Mouse (Mus musculus) kidney, postnatal 0 days (tissue): ENCODE measurements at regions not wholly inside any gene's neighbourhood (a gene's known extent, or its start where the extent isn't known, plus 50 kb on each side); places are given as distances from the start of the nearest gene placed in this dataset.

ENCODE experiments used
- ATAC-seq: fragments of 200-750 bp; cut with Nextera tagmentation; replicated peaks from 2 replicates; pipeline ENCODE4 v1.8.0; 2017; ENCODE audit warnings: low read depth, moderate number of reproducible peaks, moderate TSS enrichment, moderate library complexity; ENCODE audit not compliant: low FRiP score
- DNase-seq: peaks from one replicate; pipeline ENCODE4 v3.0.0-alpha.2; 2016; ENCODE audit warnings: low spot score
- H3K27ac ChIP-seq: fragments of 300-500 bp; sonication (generic); 2 replicates; pipeline ENCODE4 v1.5.1; 2014; ENCODE audit warnings: mild to moderate bottlenecking
- H3K27me3 ChIP-seq: fragments of 300-500 bp; sonication (generic); 2 replicates; pipeline ENCODE4 v1.6.1; 2014; ENCODE audit warnings: low read length, mixed read lengths; ENCODE audit not compliant: insufficient read depth
- H3K36me3 ChIP-seq: fragments of 300-500 bp; sonication (generic); 2 replicates; pipeline ENCODE4 v1.6.1; 2014; ENCODE audit warnings: low read length, mixed read lengths; ENCODE audit not compliant: insufficient read depth
- H3K4me1 ChIP-seq: fragments of 300-500 bp; sonication (generic); replicated peaks from 2 replicates; pipeline ENCODE4 v1.6.1; 2014; ENCODE audit warnings: antibody characterized with exemption, low read length, mixed read lengths; ENCODE audit not compliant: insufficient read depth
- H3K4me2 ChIP-seq: fragments of 300-500 bp; sonication (generic); 2 replicates; pipeline ENCODE4 v1.6.1; 2014; ENCODE audit warnings: mild to moderate bottlenecking, low read length, moderate library complexity, mixed read lengths
- H3K4me3 ChIP-seq: fragments of 300-500 bp; sonication (generic); replicated peaks from 2 replicates; pipeline ENCODE4 v1.5.1; 2014; ENCODE audit warnings: low read depth, low read length
- H3K9ac ChIP-seq: fragments of 300-500 bp; sonication (generic); 2 replicates; pipeline ENCODE4 v1.6.1; 2014; ENCODE audit warnings: low read depth, low read length
- H3K9me3 ChIP-seq: fragments of 300-500 bp; sonication (generic); replicated peaks from 2 replicates; pipeline ENCODE4 v1.6.1; 2016; ENCODE audit warnings: low read length, inconsistent platforms, mixed read lengths
- CTCF ChIP-seq: IDR thresholded peaks from 2 replicates; pipeline ENCODE4 v1.5.1; 2016; ENCODE audit warnings: antibody characterized with exemption, low read depth, mild to moderate bottlenecking, moderate library complexity
- WGBS: fragments of 180-500 bp; shearing (Covaris S2); extraction: QIAGEN DNeasy Blood & Tissue Kit; methylation state at CpG from one replicate; pipeline ENCODE4 v1.1.7; 2014; 5-methylcytosine and 5-hydroxymethylcytosine counted together

DNA sequence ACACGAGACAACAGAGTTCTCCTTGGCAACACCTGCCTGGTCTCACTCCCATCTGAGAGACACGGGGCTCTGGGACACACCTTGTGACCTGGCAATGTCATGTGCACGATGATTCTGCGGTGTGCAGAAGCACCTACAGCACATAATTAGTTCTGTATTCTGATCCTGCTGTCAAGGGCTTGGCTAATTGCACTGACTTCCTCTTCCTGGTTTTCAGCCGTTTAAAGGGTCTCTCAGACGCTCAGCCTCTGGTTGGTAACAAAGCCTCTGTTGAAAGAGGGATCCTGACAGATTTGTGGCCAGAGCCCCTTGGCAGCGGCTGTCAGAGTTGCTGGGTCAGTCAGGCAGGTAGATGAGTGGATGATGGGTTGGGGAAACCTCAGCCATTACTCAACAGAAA, 61.9 kb upstream of the Habp2 start:
- H3K4me3 ChIP-seq = no peak overlapping the region
- no peak for DNase-seq
- WGBS = 11% methylated on average over 7 of the region's 7 CpGs
- no peak overlapping the region for H3K27ac ChIP-seq
- H3K4me2 ChIP-seq = no peak overlapping the region
- no peaks in the 10 kb centered on the region for H3K27me3 ChIP-seq
- H3K36me3 ChIP-seq = no peaks in the 10 kb centered on the region
- ATAC-seq = no peak
- H3K4me1 ChIP-seq = no peaks in the 10 kb centered on the region
- H3K9me3 ChIP-seq = no peaks in the 10 kb centered on the region
- no peak for TF ChIP-seq CTCF
- no peak overlapping the region for H3K9ac ChIP-seq

DNA sequence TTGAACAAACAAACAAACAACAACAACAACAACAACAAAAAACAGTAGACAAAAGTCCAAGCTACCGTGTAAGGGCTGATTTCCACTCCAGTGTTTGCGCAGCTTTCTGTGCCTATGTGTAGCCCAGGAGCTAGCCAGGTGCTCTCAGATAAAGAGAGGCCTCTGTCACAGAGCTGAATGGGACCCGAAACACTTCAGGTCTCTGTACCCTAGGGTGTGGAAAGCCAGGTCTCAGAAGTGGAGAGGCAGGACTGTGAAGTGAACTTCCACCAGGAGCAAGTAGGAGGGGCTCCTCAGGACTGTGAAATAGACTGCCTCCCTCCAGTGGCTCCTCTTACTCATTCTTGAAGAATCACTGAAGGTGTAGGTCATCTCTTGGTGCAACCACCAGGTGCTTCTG, 61.4 kb upstream of the Habp2 start:
- Histone ChIP-seq H3K4me3 (no peak overlapping the region), H3K36me3 (no peaks in the 10 kb centered on the region), H3K9me3 (no peaks in the 10 kb centered on the region), H3K9ac (no peak overlapping the region), H3K4me2 (no peak overlapping the region), H3K4me1 (no peaks in the 10 kb centered on the region), H3K27me3 (no peaks in the 10 kb centered on the region), H3K27ac (no peak overlapping the region)
- DNase-seq (no peak), ATAC-seq (no peak)
- TF ChIP-seq CTCF = no peak
- 83% methylated on average over 3 of the region's 3 CpGs for WGBS

GRCm38 (mm10) chr19:56228586-56228985, 58.4 kb upstream of the Habp2 start:
- H3K4me3 ChIP-seq = no peak overlapping the region
- ATAC-seq (no peak), DNase-seq (no peak)
- no peak overlapping the region for H3K4me2 ChIP-seq
- no peak for TF ChIP-seq CTCF
- no peak overlapping the region for H3K27ac ChIP-seq
- H3K36me3 ChIP-seq = no peaks in the 10 kb centered on the region
- no peaks in the 10 kb centered on the region for H3K4me1 ChIP-seq
- H3K9me3 ChIP-seq = no peaks in the 10 kb centered on the region; the same call in 1 of the 2 replicates
- no peak overlapping the region for H3K9ac ChIP-seq
- no peaks in the 10 kb centered on the region for H3K27me3 ChIP-seq

- Histone ChIP-seq H3K36me3 (no peaks in the 10 kb centered on the region), H3K4me1 (no peaks in the 10 kb centered on the region), H3K4me3 (no peak overlapping the region), H3K27ac (no peak overlapping the region), H3K27me3 (no peaks in the 10 kb centered on the region), H3K4me2 (no peak overlapping the region), H3K9ac (no peak overlapping the region), H3K9me3 (no peaks in the 10 kb centered on the region; the same call in 1 of the 2 replicates)
- DNase-seq (no peak), ATAC-seq (no peak)
- no peak for TF ChIP-seq CTCF
- WGBS = 69% methylated on average over 8 of the region's 8 CpGs
Observed at GRCm38 (mm10) chr19:56231430-56231829, 55.5 kb upstream of the Habp2 start.

GRCm38 (mm10) chr19:56231849-56232248, 55.1 kb upstream of the Habp2 start:
- Histone ChIP-seq H3K36me3 (no peaks in the 10 kb centered on the region), H3K9ac (no peak overlapping the region), H3K4me3 (no peak overlapping the region), H3K4me2 (no peak overlapping the region), H3K9me3 (no peaks in the 10 kb centered on the region; the same call in 1 of the 2 replicates), H3K4me1 (no peaks in the 10 kb centered on the region), H3K27me3 (no peaks in the 10 kb centered on the region), H3K27ac (no peak overlapping the region)
- no peak for ATAC-seq
- no peak for TF ChIP-seq CTCF
- WGBS = 42% methylated on average over 9 of the region's 9 CpGs
- DNase-seq = peak; percentile 76

GRCm38 (mm10) chr19:56232269-56232668, 54.7 kb upstream of the Habp2 start:
- peak; percentile 29 for DNase-seq
- no peak for TF ChIP-seq CTCF
- no peak for ATAC-seq
- Histone ChIP-seq H3K4me1 (no peaks in the 10 kb centered on the region), H3K4me2 (no peak overlapping the region), H3K4me3 (no peak overlapping the region), H3K36me3 (no peaks in the 10 kb centered on the region), H3K27me3 (no peaks in the 10 kb centered on the region), H3K9ac (no peak overlapping the region), H3K9me3 (no peaks in the 10 kb centered on the region; the same call in 1 of the 2 replicates), H3K27ac (peak overlapping the region; percentile 13; the same call in 1 of the 2 replicates)
- 69% methylated on average over 7 of the region's 7 CpGs for WGBS

DNA sequence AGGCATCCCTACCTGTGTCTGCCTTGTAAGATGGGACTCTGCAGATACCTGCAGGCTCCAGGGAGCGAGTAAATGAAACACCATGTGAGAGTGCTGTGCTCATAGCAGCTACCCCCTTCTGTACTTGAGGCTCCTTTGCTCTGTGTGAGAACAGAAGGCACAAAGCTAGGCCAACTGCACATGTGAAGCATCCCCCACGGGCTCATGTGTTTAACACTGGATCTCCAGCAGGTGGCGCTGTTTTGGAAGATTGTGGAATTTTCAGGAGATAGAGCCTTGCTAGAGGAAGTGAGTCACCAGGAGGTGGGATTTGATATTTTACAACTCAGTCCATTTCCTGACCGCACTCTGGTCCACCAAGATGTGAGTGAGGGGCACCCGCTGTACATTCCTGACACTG, 54.0 kb upstream of the Habp2 start:
- WGBS = 98% methylated on average over 5 of the region's 5 CpGs
- no peaks in the 10 kb centered on the region for H3K27me3 ChIP-seq
- H3K4me3 ChIP-seq = no peak overlapping the region
- TF ChIP-seq CTCF = peak; percentile 43
- no peak overlapping the region for H3K9ac ChIP-seq
- H3K9me3 ChIP-seq = no peaks in the 10 kb centered on the region; the same call in 1 of the 2 replicates
- H3K27ac ChIP-seq = peak overlapping the region; percentile 13; the same call in 1 of the 2 replicates
- H3K4me2 ChIP-seq = no peak overlapping the region
- H3K36me3 ChIP-seq = no peaks in the 10 kb centered on the region
- H3K4me1 ChIP-seq = no peaks in the 10 kb centered on the region
- DNase-seq = no peak
- no peak for ATAC-seq
